Mouse (Mus musculus): ENCODE data around the gene Insig1. TPM values are rescaled to one million over a fixed set of nuclear protein-coding genes. Genes with fewer than 3 reads are reported as not detected.

Gene Insig1
- total RNA-seq (2023), result 100 to 109 TPM (median 102 TPM) in 4 replicates

DNA sequence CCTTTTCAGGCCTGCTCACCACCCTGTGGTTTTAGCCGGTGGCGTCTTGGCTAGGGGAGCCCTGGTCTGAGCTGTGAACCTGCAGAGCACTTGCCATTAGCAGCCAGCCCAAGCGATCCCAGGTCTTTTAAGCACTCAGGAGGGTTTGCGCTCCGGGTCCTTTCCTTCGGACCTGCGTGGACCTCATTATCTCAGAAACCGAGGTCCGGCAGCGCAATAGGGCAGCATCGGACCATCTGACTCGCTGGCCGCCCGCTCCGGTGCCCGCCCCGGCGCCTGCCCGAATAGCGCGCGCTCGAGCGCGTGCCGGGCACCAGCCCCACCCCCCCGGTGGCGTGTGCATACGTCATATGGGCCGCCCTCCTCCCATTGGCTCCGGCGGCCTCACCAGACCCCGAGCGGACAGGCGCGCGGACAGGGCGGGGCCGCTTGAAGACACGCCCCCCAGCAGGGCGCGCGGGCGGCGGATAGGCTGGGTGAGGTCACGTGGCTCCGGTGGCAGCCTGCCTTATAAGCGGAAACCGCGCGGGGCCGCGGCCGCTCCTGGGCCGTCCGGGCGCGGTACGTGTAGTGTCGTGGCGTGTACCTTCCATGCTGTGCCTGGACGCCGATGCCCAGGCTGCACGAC, at the start of gene Insig1:
Insig1 (plus strand) TSS at position 536 of the 628 bp plus-strand sequence.

Other genes starting within 250 kb of the Insig1 start
- not detected in 4 replicates for gene Htr5a, start 229.2 kb upstream of the Insig1 start, total RNA-seq (2023)
- gene En2, start 94.3 kb downstream of the Insig1 start, total RNA-seq (2023), result not detected in 4 replicates
- not detected in 4 replicates for gene Cnpy1, start 174.4 kb downstream of the Insig1 start, total RNA-seq (2023)
- 166 to 176 TPM (median 172 TPM) in 4 replicates for gene Rbm33, start 245.8 kb downstream of the Insig1 start, total RNA-seq (2023)

Measured in B cell, adult 62 days (primary cell).